Mouse (Mus musculus): Measurements from ENCODE around the gene Olfr317.
"Not testable (repeated sequence)": the region's sequence is repeated elsewhere in the genome, so short reads cannot be mapped to it uniquely, and the experiment has no call there.

The Olfr317 gene

GRCm38 (mm10) chr11:58738792-58739262 is at the start of gene Olfr317:
Gene Olfr317 (minus strand): TSS chr11:58739212.
- no peak for DNase-seq (ENCODE audit: low spot score)

GRCm38 (mm10) chr11:58788346-58788745 is 49.3 kb upstream of the Olfr317 start:
- no peak for DNase-seq (ENCODE audit: low spot score)

- DNase-seq (ENCODE audit: low spot score) = no peak
Measured at GRCm38 (mm10) chr11:58787651-58788050, 48.6 kb upstream of the Olfr317 start.

GRCm38 (mm10) chr11:58784182-58784581 is 45.2 kb upstream of the Olfr317 start:
- no peak for DNase-seq (ENCODE audit: low spot score)

DNA sequence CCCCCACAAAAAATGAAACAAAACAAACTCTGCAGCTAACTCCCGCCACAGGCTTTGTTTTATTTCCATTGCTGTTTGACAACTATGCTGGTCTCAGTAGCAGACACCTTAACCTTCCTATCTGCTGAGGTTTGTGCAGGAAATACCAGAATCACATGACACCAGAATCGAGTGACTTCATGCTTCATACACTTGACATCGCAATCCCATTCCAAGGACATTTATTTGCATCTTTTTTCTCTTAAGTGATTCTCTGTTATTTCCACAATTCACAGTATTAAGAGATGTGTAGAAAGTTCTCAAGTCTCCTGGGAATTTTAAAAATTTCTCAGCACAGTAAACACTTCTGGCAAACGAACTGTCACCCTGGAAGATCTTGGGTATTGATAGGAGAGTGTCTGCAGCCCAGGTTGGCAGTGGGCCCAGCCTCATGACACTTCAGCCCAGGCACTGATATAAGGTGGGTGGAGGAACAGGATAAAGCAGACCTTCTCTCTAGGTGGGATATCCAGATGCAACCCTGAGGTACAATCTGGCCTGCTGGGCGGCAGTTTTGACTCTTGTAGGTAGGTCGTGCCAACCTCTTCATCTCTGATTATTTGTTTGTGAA is 43.6 kb upstream of the Olfr317 start, which contains the start of gene Olfr314:
Gene Olfr314 (plus strand): TSS at position 473 of the 610 bp plus-strand sequence.
- no peak for DNase-seq (ENCODE audit: low spot score)

GRCm38 (mm10) chr11:58772888-58773287 is 33.9 kb upstream of the Olfr317 start, which contains the start of gene Olfr315:
Gene Olfr315 (plus strand): TSS chr11:58773188.
- DNase-seq (ENCODE audit: low spot score) = no peak

DNA sequence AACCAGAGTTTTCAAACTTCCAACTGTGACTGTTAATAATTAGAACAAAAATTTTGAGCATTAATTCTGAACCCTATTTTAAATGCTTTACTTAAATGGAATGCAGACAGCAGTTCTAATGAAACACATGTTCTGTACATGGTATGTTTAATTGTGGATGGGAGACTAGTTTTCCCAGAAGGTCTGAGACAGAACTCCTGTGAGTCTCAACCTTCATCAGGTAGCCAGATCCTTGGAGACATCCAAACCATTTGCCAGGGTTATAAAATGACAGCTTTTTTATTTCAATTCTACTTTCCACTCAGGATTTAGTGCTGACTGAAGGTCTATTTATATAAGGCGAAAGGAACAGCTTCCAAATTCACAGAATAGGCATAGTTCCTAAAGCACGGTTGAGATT is 13.4 kb upstream of the Olfr317 start, which contains the start of gene Olfr316:
Gene Olfr316 (plus strand): TSS at position 301 of the 400 bp plus-strand sequence.
- DNase-seq (ENCODE audit: low spot score) = no peak

- DNase-seq (ENCODE audit: low spot score) = not testable (repeated sequence)
Measured at GRCm38 (mm10) chr11:58751096-58751495, 12.1 kb upstream of the Olfr317 start.

GRCm38 (mm10) chr11:58733372-58733771 is 5.6 kb downstream of the Olfr317 start:
- no peak for DNase-seq (ENCODE audit: low spot score)

- DNase-seq (ENCODE audit: low spot score) = not testable (repeated sequence)
Measured at GRCm38 (mm10) chr11:58727896-58728650, 10.9 kb downstream of the Olfr317 start.

GRCm38 (mm10) chr11:58723914-58724313 is 15.1 kb downstream of the Olfr317 start, which contains the start of gene Olfr318:
Gene Olfr318 (minus strand): TSS chr11:58724014.
- DNase-seq (ENCODE audit: low spot score) = no peak

GRCm38 (mm10) chr11:58719701-58720100 is 19.3 kb downstream of the Olfr317 start:
- DNase-seq (ENCODE audit: low spot score) = no peak

- not testable (repeated sequence) for DNase-seq (ENCODE audit: low spot score)
Measured at GRCm38 (mm10) chr11:58717723-58718122, 21.3 kb downstream of the Olfr317 start.

DNA sequence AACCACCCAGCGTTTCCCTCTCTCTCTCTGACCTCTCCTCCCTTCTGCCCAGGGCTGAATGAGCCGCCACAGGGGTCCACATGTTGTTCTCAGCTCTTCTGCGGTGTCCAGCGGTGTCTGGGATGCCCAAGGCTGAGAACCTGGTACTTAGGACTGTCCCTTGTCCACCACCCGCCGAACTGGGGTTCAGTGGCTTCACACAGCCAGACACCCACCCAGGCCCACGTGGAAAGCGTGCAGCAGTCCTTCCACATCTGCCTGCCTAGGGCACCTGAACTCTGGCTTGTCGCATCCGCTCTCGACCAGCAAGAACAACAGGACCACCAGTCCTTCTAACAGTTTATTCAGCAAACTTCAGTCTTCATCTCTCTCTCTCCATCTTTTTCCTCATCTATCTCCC is 29.9 kb downstream of the Olfr317 start:
- DNase-seq (ENCODE audit: low spot score) = no peak

DNA sequence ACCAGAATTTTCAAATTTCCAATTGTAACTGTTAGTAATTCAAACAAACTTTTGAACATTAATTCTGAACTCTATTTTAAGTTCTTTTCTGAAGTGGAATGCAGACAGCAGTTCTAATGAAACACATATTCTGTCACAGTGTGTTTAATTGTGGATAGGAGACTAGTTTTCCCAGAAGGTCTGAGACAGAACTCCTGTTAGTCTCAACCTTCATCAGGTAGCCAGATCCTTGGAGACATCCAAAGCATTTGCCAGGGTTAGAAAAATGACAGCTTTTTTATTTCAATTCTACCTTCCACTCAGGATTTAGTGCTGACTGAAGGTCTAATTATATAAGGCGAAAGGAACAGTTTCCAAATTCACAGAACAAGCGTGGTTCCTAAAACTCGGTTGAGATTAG is 40.1 kb downstream of the Olfr317 start, which contains the start of gene Olfr319:
Gene Olfr319 (plus strand): TSS at position 301 of the 400 bp plus-strand sequence.
- no peak for DNase-seq (ENCODE audit: low spot score)

All from ovary, postnatal 14 days (tissue).